Mouse (Mus musculus): ENCODE results near the gene Tmem94.

DNA sequence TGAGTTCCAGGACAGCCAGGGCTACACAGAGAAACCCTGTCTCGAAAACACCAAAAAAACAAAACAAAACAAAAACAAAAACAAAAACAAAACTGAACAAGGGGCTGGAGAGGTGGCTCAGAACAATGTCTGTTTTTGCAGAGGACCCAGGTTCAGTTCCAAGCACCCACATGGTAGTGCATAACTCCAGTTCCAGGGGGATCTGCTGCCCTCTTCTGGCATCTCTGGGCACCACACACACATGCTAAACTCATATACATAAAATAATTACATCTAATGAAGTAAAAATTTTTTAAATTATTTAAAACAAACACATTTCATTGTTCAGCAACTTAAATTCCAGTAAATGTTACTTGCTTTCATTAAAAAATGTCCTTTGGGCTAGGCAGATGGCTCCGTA, 80.6 kb downstream of the Tmem94 start:
- TF ChIP-seq CTCF (IDR thresholded peaks at IDR 0.05; ENCODE audit: extremely low read depth, insufficient read length, insufficient replicate concordance, low read depth, low read length) (no peak), POLR2A (IDR thresholded peaks at IDR 0.05; ENCODE audit: low read depth, low read length) (no peak)

Data from small intestine, adult 2 months (tissue).